Mouse (Mus musculus): ENCODE measurements around the gene Srebf1.

Srebf1 gene

GRCm38 (mm10) chr11:60176975-60177657 is 45.3 kb downstream of the Srebf1 start:
- DNase-seq (ENCODE audit: low spot score): no peak

- peak; percentile 56 for DNase-seq (ENCODE audit: low spot score)
Observed at GRCm38 (mm10) chr11:60176182-60176974, 46.0 kb downstream of the Srebf1 start.

GRCm38 (mm10) chr11:60175371-60176181 is 46.8 kb downstream of the Srebf1 start:
- DNase-seq (ENCODE audit: low spot score): peak; percentile 51

GRCm38 (mm10) chr11:60173606-60174184 is 48.7 kb downstream of the Srebf1 start:
- DNase-seq (ENCODE audit: low spot score): no peak

GRCm38 (mm10) chr11:60172074-60172473 is 50.3 kb downstream of the Srebf1 start:
- DNase-seq (ENCODE audit: low spot score): no peak

GRCm38 (mm10) chr11:60168780-60169179 is 53.6 kb downstream of the Srebf1 start:
- DNase-seq (ENCODE audit: low spot score): no peak

GRCm38 (mm10) chr11:60165076-60165475 is 57.3 kb downstream of the Srebf1 start:
- DNase-seq (ENCODE audit: low spot score): no peak

GRCm38 (mm10) chr11:60164450-60164849 is 57.9 kb downstream of the Srebf1 start:
- no peak for DNase-seq (ENCODE audit: low spot score)

GRCm38 (mm10) chr11:60163362-60163761 is 59.0 kb downstream of the Srebf1 start:
- no peak for DNase-seq (ENCODE audit: low spot score)

GRCm38 (mm10) chr11:60162547-60162946 is 59.8 kb downstream of the Srebf1 start:
- DNase-seq (ENCODE audit: low spot score): no peak

GRCm38 (mm10) chr11:60161146-60161874 is 61.1 kb downstream of the Srebf1 start:
- DNase-seq (ENCODE audit: low spot score): no peak

GRCm38 (mm10) chr11:60160454-60161114 is 61.8 kb downstream of the Srebf1 start:
- DNase-seq (ENCODE audit: low spot score): no peak

GRCm38 (mm10) chr11:60159955-60160354 is 62.4 kb downstream of the Srebf1 start:
- no peak for DNase-seq (ENCODE audit: low spot score)

GRCm38 (mm10) chr11:60158271-60158670 is 64.1 kb downstream of the Srebf1 start:
- DNase-seq (ENCODE audit: low spot score): no peak

GRCm38 (mm10) chr11:60155690-60156089 is 66.7 kb downstream of the Srebf1 start:
- no peak for DNase-seq (ENCODE audit: low spot score)

- no peak for DNase-seq (ENCODE audit: low spot score)
Observed at GRCm38 (mm10) chr11:60153936-60154335, 68.4 kb downstream of the Srebf1 start.

- no peak for DNase-seq (ENCODE audit: low spot score)
Observed at GRCm38 (mm10) chr11:60152339-60152738, 70.0 kb downstream of the Srebf1 start.

- DNase-seq (ENCODE audit: low spot score): no peak
Observed at GRCm38 (mm10) chr11:60150677-60151076, 71.7 kb downstream of the Srebf1 start.

All from ovary, postnatal 14 days (tissue).